20 mouse cellular contexts compared by ENCODE assay signal in the genomic region with DNA sequence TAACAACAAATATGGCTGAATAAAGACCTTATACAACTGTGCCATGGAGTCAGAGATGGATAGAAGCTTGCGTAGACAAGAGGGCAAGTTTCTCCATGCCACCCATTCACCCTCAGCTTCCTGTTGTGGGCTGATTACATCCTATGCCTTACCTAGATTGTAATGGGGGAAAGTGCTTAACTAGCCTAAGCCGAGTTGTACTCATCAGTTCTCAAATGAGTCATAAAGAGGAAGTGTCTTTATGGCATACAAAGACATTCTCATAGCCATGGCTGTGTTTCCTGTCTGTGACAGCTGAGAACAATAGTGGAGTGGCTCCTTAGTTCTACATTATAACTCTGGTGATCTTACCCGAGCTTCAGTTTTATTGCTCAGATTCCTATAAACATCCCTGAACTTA.
DNase-seq lines count a peak whose midpoint lies in the region; ATAC-seq lines count a peak whose summit lies in the region.
"Had no signal": no experiment of that assay in that cellular context is flagged by ENCODE, and none has a peak within 500 bp of the region (broad histone marks: within the 10 kb centered on the region; RNA-seq: fewer than 3 reads in every experiment).

No protein-coding gene starts in this region.

- peak; percentile 79 for ATAC-seq in activated CD4-positive, CD25-positive, alpha-beta regulatory T cell, adult 4 months
- ATAC-seq in megakaryocyte, adult 5-6 weeks (ENCODE audit: poor library complexity, severe bottlenecking): peak; percentile 73
- ATAC-seq: hindbrain, postnatal 0 days; liver, postnatal 0 days; Patski had no signal

- peak; percentile 44 for DNase-seq in 3T3-L1 (ENCODE audit: low read depth, low spot score)
- DNase-seq in B cell, adult 2 months: peak; percentile 0 to 1
- DNase-seq in retina, embryonic 14.5 days (ENCODE audit: low spot score): no peak
- DNase-seq in lung, postnatal 25 days (ENCODE audit: low spot score): no peak
- no peak for DNase-seq in Muller cell, postnatal 12 days (ENCODE audit: inconsistent ontology term)
- DNase-seq: adrenal gland, postnatal 14 days; cerebellum, adult 11 months; cerebellum, postnatal 10 days; gastrocnemius, adult 2 months; heart, adult 2 months; kidney, adult 8-10 months; kidney, postnatal 36 days; layer of hippocampus, adult 9-11 months; liver, postnatal 0 days; lung, postnatal 36 days; thymus, postnatal 14 days had no signal

Comparison
In these comparisons a context has a peak if more than half of its experiments do, and no peak if none do; other contexts are left out.
1. DNase-seq: peak in 3T3-L1 (single experiment) and B cell, adult 2 months (2 of 2); none in retina, embryonic 14.5 days (single experiment), lung, postnatal 25 days (single experiment) and Muller cell, postnatal 12 days (single experiment).